Mouse (Mus musculus): ENCODE data around the gene Tek. TPM values are rescaled to one million over a fixed set of nuclear protein-coding genes. Genes with fewer than 3 reads are reported as not detected.

Gene Tek
- polyA plus RNA-seq, 1 experiment from 2014 or later, result 40.5 TPM

DNA sequence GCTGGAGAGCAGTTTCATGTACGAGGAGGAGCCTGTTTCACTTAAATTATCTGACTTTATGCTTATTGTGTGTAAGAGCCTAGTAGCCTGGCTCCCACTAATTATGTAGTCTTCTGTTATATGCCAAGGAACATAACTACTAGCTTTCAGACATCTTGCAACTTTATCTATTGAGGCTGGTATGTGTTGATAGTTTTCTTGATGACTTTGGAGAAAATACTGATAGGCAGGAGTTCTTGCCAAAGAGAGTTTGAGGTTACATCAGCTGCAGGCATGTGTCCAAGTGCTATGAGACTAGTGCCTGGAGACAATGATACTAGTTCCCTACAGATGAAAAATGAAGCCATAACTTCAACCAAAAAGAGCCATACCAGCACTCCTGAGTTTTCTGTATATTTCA is 64.1 kb downstream of the Tek start:
- no peak overlapping the region for H3K27ac ChIP-seq (ENCODE audit: low read depth)
- no peaks in the 10 kb centered on the region for H3K9me3 ChIP-seq (ENCODE audit: low read depth, low read length)
- WGBS, result 42% methylated on average over 1 of the region's 1 CpGs
- DNase-seq, result peak; percentile 77
- H3K9ac ChIP-seq, result no peak overlapping the region
- no peak for TF ChIP-seq CTCF (IDR thresholded peaks at IDR 0.05; ENCODE audit: low read depth)
- H3K27me3 ChIP-seq (ENCODE audit: insufficient read depth, low read length), result no peaks in the 10 kb centered on the region
- H3K4me1 ChIP-seq (ENCODE audit: insufficient read depth), result no peaks in the 10 kb centered on the region
- H3K36me3 ChIP-seq (ENCODE audit: insufficient read depth), result no peaks in the 10 kb centered on the region
- ATAC-seq (ENCODE audit: insufficient read depth), result peak; percentile 70; the same call in 1 of the 2 replicates
- H3K4me3 ChIP-seq (ENCODE audit: low read depth, low read length), result no peak overlapping the region
- H3K4me2 ChIP-seq, result no peak overlapping the region

DNA sequence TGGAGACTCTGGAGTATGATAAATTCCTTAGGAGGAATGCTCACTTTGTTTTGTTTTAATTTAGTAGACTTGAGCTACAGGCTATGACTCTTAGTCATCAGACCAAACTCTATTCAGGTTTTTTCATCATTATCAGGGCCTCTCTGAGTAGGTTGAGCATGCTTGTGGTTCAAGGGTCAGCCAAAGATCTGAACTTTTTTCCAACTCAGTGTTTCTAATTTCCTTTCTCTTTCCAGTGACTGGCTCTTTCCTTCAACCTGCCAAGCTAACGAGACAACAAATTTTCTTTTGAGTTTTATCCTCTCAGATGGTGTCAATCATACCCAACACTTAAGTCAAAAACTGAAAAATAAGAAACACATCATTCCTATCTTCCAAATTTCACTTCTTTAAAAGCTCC is 71.5 kb downstream of the Tek start:
- Histone ChIP-seq H3K4me2 (no peak overlapping the region), H3K9ac (no peak overlapping the region), H3K4me3 (ENCODE audit: low read depth, low read length) (no peak overlapping the region), H3K9me3 (ENCODE audit: low read depth, low read length) (no peaks in the 10 kb centered on the region), H3K27ac (ENCODE audit: low read depth) (no peak overlapping the region), H3K4me1 (ENCODE audit: insufficient read depth) (no peaks in the 10 kb centered on the region), H3K27me3 (ENCODE audit: insufficient read depth, low read length) (no peaks in the 10 kb centered on the region), H3K36me3 (ENCODE audit: insufficient read depth) (0 out of 2 replicates have a peak, but pooled peaks cover 7% of the 10 kb centered on the region)
- 76% methylated on average over 1 of the region's 1 CpGs for WGBS
- TF ChIP-seq CTCF (IDR thresholded peaks at IDR 0.05; ENCODE audit: low read depth), result no peak
- no peak for ATAC-seq (ENCODE audit: insufficient read depth)
- DNase-seq, result no peak

DNA sequence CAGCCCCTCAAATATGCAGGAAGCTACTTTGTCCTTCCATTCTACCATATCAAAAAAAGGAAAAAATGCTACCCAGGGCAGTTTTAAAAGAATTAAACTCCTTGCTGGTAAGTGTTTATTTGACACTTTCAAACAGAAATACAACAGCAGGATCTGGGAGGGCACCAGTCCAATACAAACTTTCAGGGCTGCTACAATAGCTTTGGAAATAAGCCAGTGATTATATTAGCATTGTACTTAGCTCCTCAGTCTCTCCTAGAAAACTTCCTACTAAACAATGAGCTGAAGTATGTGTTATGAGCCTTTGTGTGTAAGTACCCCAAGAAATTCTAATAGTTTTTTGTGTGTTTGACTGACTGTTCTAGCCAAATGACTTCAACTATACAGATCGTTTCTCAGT is 87.8 kb downstream of the Tek start:
- H3K36me3 ChIP-seq (ENCODE audit: insufficient read depth), result no peaks in the 10 kb centered on the region
- H3K27ac ChIP-seq (ENCODE audit: low read depth), result peak overlapping the region; percentile 48
- DNase-seq (peak; percentile 62), ATAC-seq (ENCODE audit: insufficient read depth) (peak; percentile 48; the same call in 1 of the 2 replicates)
- H3K9ac ChIP-seq, result no peak overlapping the region
- 0 out of 2 replicates have a peak, but pooled peaks cover 4% of the 10 kb centered on the region for H3K4me1 ChIP-seq (ENCODE audit: insufficient read depth)
- no peaks in the 10 kb centered on the region for H3K27me3 ChIP-seq (ENCODE audit: insufficient read depth, low read length)
- H3K4me2 ChIP-seq, result no peak overlapping the region
- H3K4me3 ChIP-seq (ENCODE audit: low read depth, low read length), result no peak overlapping the region
- no peak for TF ChIP-seq CTCF (IDR thresholded peaks at IDR 0.05; ENCODE audit: low read depth)
- no peaks in the 10 kb centered on the region for H3K9me3 ChIP-seq (ENCODE audit: low read depth, low read length)
- 63% methylated on average over 1 of the region's 1 CpGs for WGBS

DNA sequence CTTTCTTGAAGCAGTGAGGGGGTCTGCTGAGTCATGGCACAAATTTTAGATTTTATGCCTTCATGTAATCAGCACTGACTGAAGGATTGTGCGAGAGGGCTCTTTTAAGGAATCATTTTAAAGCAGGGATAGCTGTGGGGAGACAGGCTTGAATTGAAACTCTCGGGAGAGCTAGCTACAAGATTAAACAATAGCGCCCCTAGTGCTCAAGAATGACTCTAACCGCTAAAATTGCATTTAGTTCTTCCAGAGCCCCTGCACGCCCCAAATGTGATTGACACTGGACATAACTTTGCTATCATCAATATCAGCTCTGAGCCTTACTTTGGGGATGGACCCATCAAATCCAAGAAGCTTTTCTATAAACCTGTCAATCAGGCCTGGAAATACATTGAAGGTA is 88.3 kb downstream of the Tek start:
- H3K36me3 ChIP-seq (ENCODE audit: insufficient read depth), result no peaks in the 10 kb centered on the region
- TF ChIP-seq CTCF (IDR thresholded peaks at IDR 0.05; ENCODE audit: low read depth), result peak; percentile 43
- no peaks in the 10 kb centered on the region for H3K9me3 ChIP-seq (ENCODE audit: low read depth, low read length)
- DNase-seq (peak; percentile 79), ATAC-seq (ENCODE audit: insufficient read depth) (no peak)
- 32% methylated on average over 5 of the region's 5 CpGs for WGBS
- no peaks in the 10 kb centered on the region for H3K27me3 ChIP-seq (ENCODE audit: insufficient read depth, low read length)
- H3K9ac ChIP-seq, result no peak overlapping the region
- H3K4me3 ChIP-seq (ENCODE audit: low read depth, low read length), result no peak overlapping the region
- no peak overlapping the region for H3K4me2 ChIP-seq
- 0 out of 2 replicates have a peak, but pooled peaks cover 4% of the 10 kb centered on the region for H3K4me1 ChIP-seq (ENCODE audit: insufficient read depth)
- peak overlapping the region; percentile 48 for H3K27ac ChIP-seq (ENCODE audit: low read depth)

DNA sequence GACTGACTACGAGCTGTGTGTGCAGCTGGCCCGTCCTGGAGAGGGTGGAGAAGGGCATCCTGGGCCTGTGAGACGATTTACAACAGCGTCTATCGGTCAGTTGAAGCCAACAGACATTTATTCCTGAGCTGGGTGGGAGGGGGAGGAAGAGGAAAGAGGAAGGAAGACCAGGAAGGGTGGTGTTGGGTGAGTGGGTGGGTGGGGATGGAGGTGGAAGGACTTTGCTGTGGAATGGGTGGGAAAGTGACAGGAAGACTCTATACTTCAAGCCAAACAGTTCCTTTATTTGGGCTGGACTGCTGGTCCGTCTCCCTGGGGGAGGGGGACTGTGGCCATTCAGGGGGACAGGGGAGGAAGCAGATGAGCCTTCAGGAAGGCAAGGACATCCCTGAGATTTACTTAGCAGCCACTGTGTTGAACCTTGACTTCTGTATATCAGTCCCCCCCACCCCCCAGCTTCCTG is 90.9 kb downstream of the Tek start:
- Histone ChIP-seq H3K27me3 (ENCODE audit: insufficient read depth, low read length) (no peaks in the 10 kb centered on the region), H3K36me3 (ENCODE audit: insufficient read depth) (no peaks in the 10 kb centered on the region), H3K27ac (ENCODE audit: low read depth) (peak overlapping the region; percentile 37; the same call in 1 of the 2 replicates), H3K4me3 (ENCODE audit: low read depth, low read length) (no peak overlapping the region), H3K4me1 (ENCODE audit: insufficient read depth) (peaks cover 7% of the 10 kb centered on the region; the same call in 1 of the 2 replicates), H3K9me3 (ENCODE audit: low read depth, low read length) (no peaks in the 10 kb centered on the region), H3K9ac (no peak overlapping the region), H3K4me2 (no peak overlapping the region)
- TF ChIP-seq CTCF (IDR thresholded peaks at IDR 0.05; ENCODE audit: low read depth), result no peak
- DNase-seq, result peak; percentile 49
- ATAC-seq (ENCODE audit: insufficient read depth), result peak; percentile 64
- 26% methylated on average over 6 of the region's 6 CpGs for WGBS

DNA sequence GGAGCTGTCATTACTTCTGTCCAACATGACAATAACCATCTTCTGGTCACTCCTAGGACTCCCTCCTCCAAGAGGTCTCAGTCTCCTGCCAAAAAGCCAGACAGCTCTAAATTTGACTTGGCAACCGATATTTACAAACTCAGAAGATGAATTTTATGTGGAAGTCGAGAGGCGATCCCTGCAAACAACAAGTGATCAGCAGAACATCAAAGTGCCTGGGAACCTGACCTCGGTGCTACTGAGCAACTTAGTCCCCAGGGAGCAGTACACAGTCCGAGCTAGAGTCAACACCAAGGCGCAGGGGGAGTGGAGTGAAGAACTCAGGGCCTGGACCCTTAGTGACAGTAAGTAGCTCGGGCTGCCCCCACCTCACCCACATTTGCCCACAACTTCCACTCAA is 98.0 kb downstream of the Tek start:
- no peak for TF ChIP-seq CTCF (IDR thresholded peaks at IDR 0.05; ENCODE audit: low read depth)
- Histone ChIP-seq H3K27me3 (ENCODE audit: insufficient read depth, low read length) (no peaks in the 10 kb centered on the region), H3K4me1 (ENCODE audit: insufficient read depth) (peaks cover 3% of the 10 kb centered on the region; the same call in 1 of the 2 replicates), H3K36me3 (ENCODE audit: insufficient read depth) (no peaks in the 10 kb centered on the region), H3K4me3 (ENCODE audit: low read depth, low read length) (no peak overlapping the region), H3K4me2 (no peak overlapping the region), H3K27ac (ENCODE audit: low read depth) (no peak overlapping the region), H3K9me3 (ENCODE audit: low read depth, low read length) (no peaks in the 10 kb centered on the region), H3K9ac (no peak overlapping the region)
- ATAC-seq (ENCODE audit: insufficient read depth), result no peak
- DNase-seq, result peak; percentile 36
- 44% methylated on average over 7 of the region's 7 CpGs for WGBS

DNA sequence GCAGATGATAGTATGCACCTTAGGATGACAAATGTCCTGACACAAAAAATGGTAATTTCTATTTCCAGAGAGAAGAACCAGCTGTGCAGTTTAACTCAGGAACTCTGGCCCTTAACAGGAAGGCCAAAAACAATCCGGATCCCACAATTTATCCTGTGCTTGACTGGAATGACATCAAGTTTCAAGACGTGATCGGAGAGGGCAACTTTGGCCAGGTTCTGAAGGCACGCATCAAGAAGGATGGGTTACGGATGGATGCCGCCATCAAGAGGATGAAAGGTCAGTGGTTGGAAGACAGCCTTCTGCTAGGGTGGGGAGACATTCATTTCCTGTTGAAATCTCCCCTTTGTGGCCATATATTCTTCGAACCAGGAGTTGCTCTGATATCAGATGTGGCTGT is 114.2 kb downstream of the Tek start:
- ATAC-seq (ENCODE audit: insufficient read depth), result no peak
- WGBS, result 78% methylated on average over 7 of the region's 7 CpGs

More for the DNA sequence above, 114.2 kb downstream of the Tek start:
- H3K9ac ChIP-seq, result no peak overlapping the region
- DNase-seq, result no peak
- TF ChIP-seq CTCF (IDR thresholded peaks at IDR 0.05; ENCODE audit: low read depth), result no peak
- H3K4me1 ChIP-seq (ENCODE audit: insufficient read depth), result no peaks in the 10 kb centered on the region
- H3K36me3 ChIP-seq (ENCODE audit: insufficient read depth), result 0 out of 2 replicates have a peak, but pooled peaks cover 3% of the 10 kb centered on the region
- H3K27me3 ChIP-seq (ENCODE audit: insufficient read depth, low read length), result no peaks in the 10 kb centered on the region
- H3K9me3 ChIP-seq (ENCODE audit: low read depth, low read length), result no peaks in the 10 kb centered on the region
- no peak overlapping the region for H3K4me2 ChIP-seq
- no peak overlapping the region for H3K4me3 ChIP-seq (ENCODE audit: low read depth, low read length)
- no peak overlapping the region for H3K27ac ChIP-seq (ENCODE audit: low read depth)
